In the genomic region with DNA sequence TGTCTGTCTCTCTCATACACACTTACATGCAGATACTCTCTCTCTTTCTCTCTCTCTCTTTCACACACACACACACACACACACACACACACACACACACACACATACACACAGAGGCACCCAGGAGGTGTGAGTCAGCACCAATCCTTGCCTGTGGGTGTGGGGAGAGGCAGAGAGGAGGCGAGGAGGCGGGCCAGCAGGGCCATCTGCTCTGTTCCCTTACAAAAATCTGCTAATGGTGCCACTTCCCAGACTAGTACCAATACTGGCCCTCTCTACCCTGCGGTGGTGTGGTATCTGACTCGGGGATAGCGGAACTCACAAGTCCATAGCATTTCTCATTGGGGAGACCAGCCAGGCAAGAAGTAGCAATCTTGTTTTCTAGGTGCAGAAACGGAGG, we compare ENCODE assay signal across 10 mouse cellular contexts. TPM values are rescaled to one million over a fixed set of nuclear protein-coding genes. Genes with fewer than 3 reads are reported as not detected.
A peak's percentile ranks its signal among the peaks of the same experiment; 100 is the strongest.
DNase-seq lines count a peak whose midpoint lies in the region; ATAC-seq and TF ChIP-seq lines count a peak whose summit lies in the region.
"Had no signal": no experiment of that assay in that cellular context is flagged by ENCODE, and none has a peak within 500 bp of the region (broad histone marks: within the 10 kb centered on the region; RNA-seq: fewer than 3 reads in every experiment).

No protein-coding gene starts in this region.

- H3K9ac ChIP-seq in embryonic facial prominence, embryonic 11.5 days (replicated peaks; ENCODE audit: low read length): no peak overlapping the region; the same call in 1 of the 2 replicates
- H3K9ac ChIP-seq in midbrain, postnatal 0 days (replicated peaks; ENCODE audit: low read length, poor library complexity, severe bottlenecking): no peak overlapping the region

- H3K4me3 ChIP-seq in embryonic facial prominence, embryonic 11.5 days (ENCODE audit: low read depth, low read length): no peak overlapping the region
- no peak overlapping the region for H3K4me3 ChIP-seq in midbrain, postnatal 0 days (ENCODE audit: low read depth, low read length)

- peak overlapping the region; percentile 77; the same call in 1 of the 2 replicates for H3K27ac ChIP-seq in embryonic facial prominence, embryonic 11.5 days (replicated peaks; ENCODE audit: low read depth, low read length)
- H3K27ac ChIP-seq in midbrain, postnatal 0 days (ENCODE audit: low read depth, low read length): no peak overlapping the region

- no peaks in the 10 kb centered on the region for H3K27me3 ChIP-seq in embryonic facial prominence, embryonic 11.5 days (ENCODE audit: control insufficient read depth, insufficient read depth, low read length)
- H3K27me3 ChIP-seq in midbrain, postnatal 0 days (ENCODE audit: insufficient read depth, low read length): no peaks in the 10 kb centered on the region
- H3K27me3 ChIP-seq: CH12.LX had no signal

- WGBS in embryonic facial prominence, embryonic 11.5 days: 63% methylated on average over 6 of the region's 6 CpGs
- 57% methylated on average over 6 of the region's 6 CpGs for WGBS in midbrain, postnatal 0 days

- peaks cover 21% of the 10 kb centered on the region for H3K4me1 ChIP-seq in embryonic facial prominence, embryonic 11.5 days (ENCODE audit: control insufficient read depth, insufficient read depth, low read length)
- peaks cover 20% of the 10 kb centered on the region for H3K4me1 ChIP-seq in midbrain, postnatal 0 days (ENCODE audit: insufficient read depth, low read length)

- no peak for TF ChIP-seq CTCF in midbrain, postnatal 0 days (IDR thresholded peaks at IDR 0.05)

- no peak overlapping the region for H3K4me2 ChIP-seq in embryonic facial prominence, embryonic 11.5 days (ENCODE audit: low read depth, low read length)
- H3K4me2 ChIP-seq in midbrain, postnatal 0 days (ENCODE audit: low read depth, low read length, poor library complexity, severe bottlenecking): no peak overlapping the region

- no peaks in the 10 kb centered on the region for H3K9me3 ChIP-seq in embryonic facial prominence, embryonic 11.5 days (replicated peaks; ENCODE audit: control insufficient read depth, low read length)
- no peaks in the 10 kb centered on the region for H3K9me3 ChIP-seq in midbrain, postnatal 0 days (ENCODE audit: low read length)

- H3K36me3 ChIP-seq in embryonic facial prominence, embryonic 11.5 days (replicated peaks; ENCODE audit: control insufficient read depth, insufficient read depth, low read depth, low read length): no peaks in the 10 kb centered on the region
- H3K36me3 ChIP-seq in midbrain, postnatal 0 days (ENCODE audit: insufficient read depth, low read length): no peaks in the 10 kb centered on the region

- peak; percentile 19 for DNase-seq in gastrocnemius, postnatal 25 days
- no peak for DNase-seq in gastrocnemius, adult 18-20 months (ENCODE audit: low spot score)
- no peak for DNase-seq in embryonic facial prominence, embryonic 11.5 days (ENCODE audit: low spot score)
- DNase-seq in layer of hippocampus, adult 8-10 months (ENCODE audit: low spot score in 2 of 2): peak; percentile 84 to 89
- peak; percentile 66 for DNase-seq in midbrain, postnatal 0 days (ENCODE audit: low spot score)
- DNase-seq in thymus, postnatal 4 days: peak; percentile 56
- DNase-seq in embryo, embryonic 9.5 days (ENCODE audit: extremely low spot score): no peak
- no peak for DNase-seq in kidney, postnatal 25 days

- ATAC-seq in embryonic facial prominence, embryonic 11.5 days (replicated peaks; ENCODE audit: insufficient number of reproducible peaks, low FRiP score, low TSS enrichment, low read depth): no peak
- ATAC-seq in midbrain, postnatal 0 days (ENCODE audit: low FRiP score): no peak

RNA-seq across cellular contexts. Expression of a gene that starts 7.2 kb away (rescaled TPM):
- total RNA-seq in gastrocnemius, postnatal 25 days (2021): not detected
- total RNA-seq in gastrocnemius, adult 18-20 months (2021): not detected
- polyA plus RNA-seq in embryonic facial prominence, embryonic 11.5 days (2014; fragmentation: Nextera tagmentation; extraction: Ambion mirVana): 0.54 and 0.77 TPM in 2 replicates
- total RNA-seq in layer of hippocampus, adult 8-10 months (2022): 1 to 10 TPM in 3 of 4 experiments, under 1 TPM in 1; 0.87 to 2.0 (median 1.3) TPM
- 0.24 and 0.27 TPM in 2 replicates for total RNA-seq in midbrain, postnatal 0 days (2014; rRNA removed)
- polyA plus RNA-seq in midbrain, postnatal 0 days (2015; fragmentation: Nextera tagmentation; extraction: Ambion mirVana): 1.1 and 1.4 TPM in 2 replicates
- polyA plus RNA-seq: small intestine, adult 2 months had no signal

RNA-seq across cellular contexts. Expression of a gene that starts 47.8 kb away (rescaled TPM):
- under 1 TPM; 0.38 to 0.41 TPM for total RNA-seq in gastrocnemius, postnatal 25 days (2021)
- total RNA-seq in gastrocnemius, adult 18-20 months (2021): under 1 TPM; 0.16 to 0.90 TPM
- polyA plus RNA-seq in embryonic facial prominence, embryonic 11.5 days (2014; fragmentation: Nextera tagmentation; extraction: Ambion mirVana): 38.0 and 44.8 TPM in 2 replicates
- total RNA-seq in layer of hippocampus, adult 8-10 months (2022): 10 to 100 TPM; 17.0 to 22.6 (median 18.2) TPM
- total RNA-seq in midbrain, postnatal 0 days (2014; rRNA removed): 19.6 and 20.8 TPM in 2 replicates
- 8.8 and 9.2 TPM in 2 replicates for polyA plus RNA-seq in midbrain, postnatal 0 days (2015; fragmentation: Nextera tagmentation; extraction: Ambion mirVana)

Comparison
In these comparisons a context has a peak if more than half of its experiments do, and no peak if none do; other contexts are left out.
1. DNase-seq: peak in gastrocnemius, postnatal 25 days (single experiment), layer of hippocampus, adult 8-10 months (2 of 2), midbrain, postnatal 0 days (single experiment) and thymus, postnatal 4 days (single experiment); none in gastrocnemius, adult 18-20 months (single experiment), embryonic facial prominence, embryonic 11.5 days (single experiment), embryo, embryonic 9.5 days (single experiment) and kidney, postnatal 25 days (0 of 2).
2. RNA of a gene that starts 47.8 kb away (total RNA-seq): 19.6 to 20.8 TPM in midbrain, postnatal 0 days and 17.0 to 22.6 TPM in layer of hippocampus, adult 8-10 months; 0.16 to 0.90 TPM in gastrocnemius, adult 18-20 months and 0.38 to 0.41 TPM in gastrocnemius, postnatal 25 days; every median in the first group is over 4 times any median in the second.